Mouse (Mus musculus) brain, embryonic 14.5 days (tissue): ENCODE results near the gene Scn2b.

Source experiments
- CTCF ChIP-seq: fragments of 200-500 bp; IDR thresholded peaks from 2 replicates; pipeline ENCODE4 v1.5.1; 2012; ENCODE audit warnings: inconsistent platforms, mild to moderate bottlenecking, moderate library complexity, borderline replicate concordance; ENCODE audit not compliant: insufficient read depth, insufficient read length; ENCODE audit errors: extremely low read depth
- POLR2A ChIP-seq: fragments of 200-500 bp; IDR thresholded peaks from 2 replicates; pipeline ENCODE4 v1.6.1; 2012; ENCODE audit warnings: mild to moderate bottlenecking, inconsistent platforms, borderline replicate concordance; ENCODE audit not compliant: poor library complexity, insufficient read depth, insufficient read length, severe bottlenecking; ENCODE audit errors: extremely low read depth

- TF ChIP-seq POLR2A, result no peak
- TF ChIP-seq CTCF, result no peak
These were observed 4.7 kb downstream of the Scn2b start for GRCm38 (mm10) chr9:45122209-45122761.
